Mouse (Mus musculus): ENCODE measurements around the gene Zfyve1.
A peak's percentile ranks its signal among the peaks of the same experiment; 100 is the strongest.

Zfyve1 gene

DNA sequence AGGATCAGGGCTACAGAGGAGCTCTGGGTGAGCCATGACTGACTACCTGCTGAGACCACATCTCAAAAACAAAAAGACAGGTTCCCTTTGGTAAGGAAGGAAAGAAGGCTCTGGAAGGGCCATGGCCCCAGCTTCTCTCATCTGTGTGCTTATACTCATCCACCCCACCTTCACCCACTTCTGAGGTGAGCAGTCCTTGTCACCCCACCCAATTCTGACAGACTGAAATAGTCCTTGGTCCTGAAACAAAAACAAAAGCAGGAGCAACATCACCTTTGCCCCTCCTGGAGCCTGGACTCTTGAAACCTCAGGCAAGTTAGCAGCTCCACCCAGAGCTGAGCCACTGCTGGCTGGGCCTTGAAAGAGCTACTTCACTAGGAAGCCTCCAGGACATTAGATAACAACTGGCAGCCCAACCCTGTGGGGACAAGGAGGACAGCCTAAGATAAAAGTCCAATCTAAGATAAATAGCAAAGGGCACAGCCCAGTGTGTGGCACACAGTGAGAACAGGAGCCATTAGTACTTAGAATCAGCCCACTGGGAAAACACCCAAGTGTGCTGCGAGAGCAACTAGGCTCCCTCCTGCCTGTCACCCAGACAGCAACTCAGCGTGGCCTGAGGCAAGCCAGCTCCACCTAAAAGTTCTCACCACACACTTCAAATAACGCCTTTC, 18.0 kb downstream of the Zfyve1 start:
- no peak for DNase-seq

DNA sequence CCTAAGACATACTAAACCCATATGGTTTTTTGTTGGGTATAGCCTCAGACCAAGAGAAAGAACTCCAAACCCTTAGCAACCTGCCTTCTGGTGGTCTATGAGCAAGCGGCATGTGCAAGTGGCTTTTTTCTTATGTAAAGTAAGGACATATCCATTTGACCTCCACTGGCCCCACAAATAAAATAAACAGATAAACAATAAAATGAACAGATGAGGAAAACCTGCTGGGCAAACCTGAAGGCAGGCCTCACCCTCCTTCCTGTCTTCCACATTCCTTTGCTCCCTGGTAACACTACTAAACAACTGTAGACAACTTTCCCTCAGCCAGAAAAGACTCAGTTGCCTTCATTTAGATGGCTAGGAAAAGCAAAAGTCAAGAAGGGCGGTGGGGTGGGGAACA, 18.7 kb downstream of the Zfyve1 start:
- no peak for DNase-seq

DNA sequence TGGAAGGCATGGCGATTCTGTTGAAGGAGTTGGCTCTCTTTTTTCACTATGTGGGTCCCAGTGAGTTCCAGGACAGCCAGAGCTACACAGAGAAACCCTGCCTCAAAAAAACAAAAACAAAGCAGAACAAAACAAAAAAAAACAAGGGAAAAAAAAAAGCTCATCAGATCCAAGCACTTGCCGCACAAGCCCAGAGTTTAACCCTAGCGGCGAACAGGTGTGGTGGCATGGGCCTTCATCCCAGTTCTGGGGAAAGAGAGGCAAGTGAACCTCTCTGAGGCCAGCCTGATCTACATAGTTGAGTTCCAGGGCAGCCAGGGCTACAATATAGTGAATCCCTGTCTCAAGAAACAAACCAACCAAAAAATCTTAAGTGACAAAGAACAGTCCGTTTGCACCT, 19.6 kb downstream of the Zfyve1 start:
- no peak for DNase-seq

DNA sequence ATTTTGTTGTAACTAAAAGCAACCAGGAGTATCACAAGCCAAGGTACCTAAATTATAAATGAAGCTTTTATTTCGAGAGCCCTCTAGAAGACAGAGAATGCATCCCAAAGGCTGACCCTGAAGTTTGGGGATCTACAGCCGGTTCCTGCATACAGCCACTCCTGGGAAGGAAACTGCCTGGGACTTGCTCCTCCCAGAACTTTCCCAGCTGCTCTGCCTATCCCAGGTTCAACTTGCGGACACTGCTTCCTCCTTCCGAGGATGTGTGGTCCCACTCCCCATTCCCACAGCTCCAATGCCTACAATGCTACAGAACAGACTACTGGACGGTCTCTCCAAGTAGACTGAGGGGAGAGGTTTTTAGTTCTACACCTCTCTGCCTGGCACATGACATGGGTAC, 24.3 kb downstream of the Zfyve1 start:
- no peak for DNase-seq

DNA sequence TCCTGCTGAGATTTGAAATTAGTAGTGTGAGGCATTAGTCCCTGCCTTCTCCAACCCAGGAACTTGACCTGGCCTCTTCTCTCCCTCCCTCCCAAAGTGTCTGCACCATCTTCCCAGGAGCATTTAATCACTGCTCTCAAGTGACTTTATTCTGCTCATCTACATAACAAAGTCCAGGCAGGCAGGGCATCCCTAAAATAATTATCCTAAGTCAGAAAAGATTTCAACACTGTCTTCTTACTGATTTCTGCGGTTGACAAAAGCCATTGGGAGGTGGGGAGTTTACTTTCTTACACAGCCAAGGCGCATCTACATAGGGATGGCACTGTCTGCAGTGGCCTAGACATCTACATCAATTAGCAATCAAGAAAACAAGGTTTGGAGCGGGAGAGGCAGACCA, 27.2 kb downstream of the Zfyve1 start:
- no peak for DNase-seq

DNA sequence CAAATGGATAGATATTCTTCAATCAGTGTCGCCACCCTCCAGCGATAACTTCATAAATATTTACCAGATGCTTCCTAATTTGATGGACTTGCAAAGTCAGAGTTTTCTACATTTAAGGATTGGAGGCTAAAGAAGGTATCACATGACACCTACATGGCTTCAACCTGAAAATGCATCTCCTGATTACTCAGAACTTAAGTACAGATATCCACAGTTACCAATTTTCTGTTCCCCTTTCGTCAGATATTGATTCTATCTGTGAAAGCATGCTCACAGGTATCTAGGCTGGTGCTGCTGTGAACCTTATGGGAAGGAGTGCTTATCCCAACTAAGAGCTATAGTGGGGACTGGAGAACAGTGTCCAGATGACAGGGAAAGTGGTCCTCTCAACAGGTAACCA, 34.4 kb downstream of the Zfyve1 start:
- no peak for DNase-seq

DNA sequence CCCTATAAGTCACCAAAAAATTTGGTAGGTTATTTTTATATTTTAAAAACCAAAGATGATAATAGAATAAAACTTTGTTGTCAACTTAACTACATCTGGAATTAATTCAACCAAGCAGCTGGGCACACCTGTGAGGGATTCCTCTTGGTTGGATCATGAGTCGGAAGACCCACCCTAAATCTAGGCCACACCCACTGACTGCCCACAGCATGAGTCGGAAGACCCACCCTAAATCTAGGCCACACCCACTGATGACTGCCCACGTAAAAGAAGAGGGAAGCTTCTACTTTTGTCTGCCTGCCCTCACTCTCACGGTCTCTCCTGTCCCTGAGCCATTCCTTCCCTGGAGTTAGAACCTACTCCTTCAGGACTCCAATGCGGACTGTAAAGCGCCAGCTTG, 36.8 kb downstream of the Zfyve1 start:
- DNase-seq: no peak

DNA sequence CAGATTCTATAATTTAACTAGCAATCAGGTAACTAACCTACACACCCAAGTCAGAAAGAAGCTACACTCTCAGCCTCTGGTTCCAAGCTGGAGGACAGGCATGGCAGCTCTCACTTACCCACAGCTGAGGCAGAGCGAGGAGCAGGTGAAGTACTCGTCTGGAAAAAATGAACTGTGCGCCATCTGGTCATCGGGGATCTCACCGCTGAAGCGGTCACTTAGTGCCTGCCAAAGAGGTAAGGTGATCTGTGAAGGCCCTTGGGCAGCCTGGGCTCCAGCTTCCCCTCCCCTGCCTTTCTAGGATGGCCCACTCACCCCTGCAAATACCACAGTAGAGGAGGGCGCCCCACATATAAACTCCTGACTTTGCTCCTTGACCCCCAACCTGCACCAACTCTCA, 38.5 kb downstream of the Zfyve1 start:
- peak in 1 of 2 experiments; percentile 24 for DNase-seq

DNA sequence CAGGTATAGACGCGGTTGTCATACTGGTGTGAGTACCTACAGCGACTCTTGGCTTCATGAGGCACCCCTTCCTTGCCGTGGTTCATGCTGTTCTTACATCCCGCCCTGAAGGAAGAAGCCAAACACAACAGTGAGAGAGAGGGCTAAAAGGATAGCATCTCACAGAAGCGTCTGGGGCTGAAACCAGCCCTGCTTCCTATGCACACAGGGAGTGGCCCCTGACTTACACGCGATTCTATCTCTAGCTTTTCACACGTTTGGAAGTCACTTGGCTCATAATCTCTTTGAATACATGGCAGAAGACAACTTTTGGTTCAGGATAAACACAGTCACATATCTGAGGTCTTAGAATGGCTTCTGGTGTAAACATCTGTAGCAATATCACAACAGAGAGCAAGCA, 41.4 kb downstream of the Zfyve1 start:
- DNase-seq: no peak

DNA sequence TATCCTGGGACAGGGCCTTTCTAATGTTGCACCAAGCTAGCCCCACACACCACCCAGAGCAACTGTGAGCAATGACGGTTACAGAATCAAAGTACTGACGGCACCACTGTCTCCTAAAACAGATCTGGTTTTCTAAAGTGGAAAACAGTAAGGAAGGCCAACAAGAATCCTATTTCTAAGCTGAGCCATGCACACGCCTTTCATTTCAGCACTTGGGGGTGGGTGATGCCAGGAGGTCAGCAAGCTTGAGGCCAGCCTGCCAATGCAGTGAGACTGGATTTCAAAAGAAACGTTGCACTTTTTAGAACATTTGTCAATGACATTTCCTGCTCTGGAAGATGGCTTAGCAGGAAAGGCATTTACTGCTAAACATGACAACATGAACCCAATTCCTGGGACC, 43.2 kb downstream of the Zfyve1 start:
- DNase-seq: no peak

DNA sequence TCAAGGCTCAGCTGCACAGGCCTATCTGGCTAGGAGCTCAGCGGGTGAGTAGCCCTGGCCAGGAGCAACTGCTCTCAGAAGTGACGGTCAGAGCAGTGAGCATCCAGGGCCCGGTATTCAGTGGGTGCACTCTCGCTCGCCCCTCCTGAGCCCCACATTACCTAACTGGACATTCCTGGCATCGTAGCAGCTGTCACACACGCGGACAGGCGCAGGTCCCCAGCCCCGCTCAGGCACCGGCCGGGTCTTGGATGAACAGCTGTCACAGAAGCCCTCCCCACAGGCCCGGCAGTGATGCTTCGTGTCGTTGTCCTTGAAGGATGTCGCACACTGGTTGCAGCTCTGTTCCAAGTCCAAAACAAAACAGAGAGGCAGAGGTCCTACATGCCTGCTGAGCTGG, 45.7 kb downstream of the Zfyve1 start:
- DNase-seq: no peak

DNA sequence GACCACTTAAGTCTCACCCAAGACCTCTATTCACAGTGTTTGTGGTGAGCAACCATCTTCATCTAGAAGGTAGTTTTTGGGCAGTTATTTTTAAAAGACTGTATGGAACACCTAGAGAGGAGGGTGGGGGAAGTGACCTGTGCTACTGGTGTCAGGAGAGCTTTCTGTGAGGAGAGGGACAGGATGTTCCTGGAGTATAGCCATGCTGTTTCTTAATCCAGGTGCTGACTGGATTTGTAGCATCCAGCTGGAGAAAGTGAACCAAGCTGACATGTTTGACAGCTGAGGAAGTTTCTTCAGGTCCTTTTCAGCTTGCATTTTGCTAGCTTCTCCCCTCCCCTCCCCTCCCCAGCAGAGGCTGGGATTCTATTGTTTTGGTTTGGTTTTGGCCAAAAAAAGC, 52.2 kb downstream of the Zfyve1 start:
- DNase-seq: no peak

DNA sequence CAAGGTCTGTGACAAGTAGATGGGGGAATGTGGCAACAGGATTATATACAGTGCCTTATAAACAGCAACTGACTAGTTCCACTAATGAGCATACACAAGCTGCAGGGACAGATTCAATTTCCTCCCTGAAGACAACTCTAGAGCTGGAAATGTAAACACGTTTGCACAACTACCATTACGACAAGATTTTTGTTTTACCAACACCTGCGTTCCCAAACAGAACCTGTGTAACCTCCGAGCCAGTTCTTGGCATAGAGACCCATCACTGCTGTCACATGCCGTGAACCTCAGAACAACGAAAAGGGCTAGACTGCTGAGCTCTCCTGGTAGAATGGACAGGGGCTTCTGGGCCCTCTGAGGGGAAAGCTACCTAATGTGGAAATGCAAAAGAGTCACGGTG, 53.0 kb downstream of the Zfyve1 start:
- no peak for DNase-seq

DNA sequence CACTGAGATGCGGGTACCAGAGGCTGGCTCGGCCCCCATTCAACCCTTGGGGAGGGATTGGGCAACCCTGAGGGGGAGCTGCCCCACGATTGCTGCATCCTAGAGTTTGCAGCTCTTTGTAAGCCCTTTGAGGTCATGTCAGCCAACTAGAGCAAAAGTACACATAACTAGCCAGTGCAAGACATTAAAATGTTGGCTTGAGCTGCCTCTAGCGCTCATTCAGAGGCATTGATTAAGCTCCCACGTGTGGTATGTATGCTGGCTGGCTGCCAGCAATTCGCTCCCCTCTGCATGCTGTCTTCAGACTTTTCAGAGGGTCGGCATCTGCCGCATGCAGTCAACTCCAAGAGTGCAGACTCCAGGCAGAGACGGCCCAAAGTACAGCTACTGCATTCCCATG, 61.0 kb downstream of the Zfyve1 start:
- DNase-seq: peak; percentile 32 to 55

DNA sequence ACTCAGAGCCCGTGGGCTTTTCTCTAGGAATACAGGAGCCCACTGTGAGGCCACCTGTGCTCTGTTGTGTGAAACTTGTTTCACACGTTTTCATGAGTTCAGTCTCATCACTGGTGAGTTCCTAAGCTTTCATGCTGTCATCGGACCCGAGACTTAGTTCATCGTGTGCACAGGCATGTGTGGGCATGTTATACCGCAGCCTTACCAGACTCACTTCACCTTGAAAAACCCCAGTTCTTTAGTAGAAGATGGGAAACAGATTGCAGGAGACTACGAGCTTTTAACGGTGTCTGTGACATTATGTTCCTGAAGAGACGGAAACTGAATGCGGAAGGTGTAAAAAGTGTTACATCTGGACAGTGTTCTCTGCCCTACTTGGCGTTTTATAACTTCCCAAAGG, 61.6 kb downstream of the Zfyve1 start:
- no peak for DNase-seq

DNA sequence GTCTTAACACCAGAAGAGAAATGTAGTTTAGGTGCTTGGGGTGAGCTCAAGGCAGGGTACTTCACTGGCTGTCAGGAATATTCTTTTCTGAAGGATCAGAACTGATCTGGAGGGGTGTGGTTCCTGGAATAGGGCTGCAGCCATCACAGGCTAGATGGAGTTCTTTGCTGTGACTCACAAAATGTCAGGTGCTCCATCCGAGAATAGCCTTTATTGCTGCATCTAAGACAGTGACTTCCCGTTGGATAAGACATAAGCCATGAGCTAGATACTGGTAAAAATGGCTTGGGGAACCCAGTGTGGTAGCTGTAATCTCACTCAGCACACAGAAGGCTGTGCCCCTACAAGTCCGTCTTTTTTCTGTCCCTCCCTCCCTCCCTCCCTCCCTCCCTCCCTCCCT, 62.8 kb downstream of the Zfyve1 start:
- no peak for DNase-seq

DNA sequence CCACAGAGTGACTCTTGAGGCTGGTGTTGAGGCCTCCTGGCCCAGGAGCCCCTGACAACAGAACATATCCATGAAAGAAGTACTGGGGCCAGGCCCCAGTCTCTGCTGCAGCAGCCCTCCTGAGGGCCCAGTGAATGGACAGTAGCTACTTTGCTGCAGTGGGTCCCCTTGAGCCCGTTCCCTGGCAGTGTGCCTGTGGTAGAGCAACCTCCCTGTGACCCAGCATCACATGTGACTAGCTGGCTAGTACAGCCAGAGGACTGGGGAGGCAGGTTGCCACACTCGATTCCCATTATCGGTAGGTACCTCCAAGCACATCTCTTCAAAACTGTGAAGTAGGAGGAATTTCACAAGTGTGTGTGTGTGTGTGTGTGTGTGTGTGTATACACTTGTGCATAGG, 64.1 kb downstream of the Zfyve1 start:
- DNase-seq: peak in 1 of 2 experiments; percentile 46

DNA sequence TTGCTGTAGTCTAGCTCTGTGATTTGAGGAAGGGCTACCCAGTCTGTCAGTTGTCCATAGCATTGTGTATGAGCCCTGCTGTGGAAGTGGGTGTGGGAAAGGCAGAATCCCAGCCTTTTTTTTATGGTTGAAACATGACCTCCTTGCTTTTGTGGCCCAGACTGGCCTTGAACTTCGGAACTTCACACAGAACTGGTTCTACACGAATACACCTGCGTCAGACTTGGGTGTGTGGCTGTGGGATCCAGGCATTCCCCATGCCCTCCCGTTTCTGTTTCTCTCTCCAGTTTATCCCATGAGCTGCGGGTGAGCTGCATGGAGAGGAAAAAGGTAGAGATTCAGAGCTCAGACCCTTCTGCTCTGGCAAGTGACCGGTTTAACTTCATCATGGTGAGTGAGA, 65.0 kb downstream of the Zfyve1 start:
- no peak for DNase-seq

DNA sequence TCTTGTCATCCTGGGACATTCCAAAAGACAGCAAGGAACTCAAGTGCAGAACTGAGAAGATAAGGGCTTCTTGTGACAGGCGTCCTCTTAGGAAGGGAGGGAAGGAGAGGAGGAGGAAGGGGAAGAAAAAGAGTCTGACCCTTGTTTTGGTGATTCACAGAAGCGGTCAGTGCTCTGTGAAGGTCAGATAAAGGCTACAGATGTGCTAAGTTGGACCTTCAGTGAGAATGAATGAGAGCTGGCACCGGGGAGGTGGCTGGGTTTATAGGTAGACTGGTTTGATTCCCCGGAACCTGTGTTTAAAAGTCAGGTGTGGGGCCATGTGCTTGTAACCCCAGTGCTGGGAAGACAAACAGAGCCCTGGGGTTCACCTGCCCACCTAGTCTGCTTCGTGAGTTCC, 68.4 kb downstream of the Zfyve1 start:
- no peak for DNase-seq

DNA sequence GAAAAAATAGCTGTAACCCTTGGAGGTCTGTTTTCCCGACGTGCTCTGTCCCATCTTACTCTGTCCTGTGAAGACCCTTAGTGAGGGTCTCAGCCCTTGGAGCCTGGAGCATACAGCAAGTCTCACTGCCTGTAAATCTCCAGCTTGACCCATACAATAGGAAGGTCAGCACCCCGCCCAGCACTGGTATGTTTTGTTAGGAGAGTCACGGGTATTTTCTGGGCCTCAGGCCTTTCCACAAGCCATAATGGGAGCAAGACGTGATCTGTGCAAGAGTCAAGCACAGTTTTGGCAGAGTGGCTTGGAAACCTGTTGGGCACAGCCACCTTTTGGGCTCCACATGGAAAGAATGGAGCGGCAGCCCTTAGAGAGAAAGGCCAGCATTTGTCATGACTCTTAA, 69.2 kb downstream of the Zfyve1 start:
- no peak for DNase-seq

DNA sequence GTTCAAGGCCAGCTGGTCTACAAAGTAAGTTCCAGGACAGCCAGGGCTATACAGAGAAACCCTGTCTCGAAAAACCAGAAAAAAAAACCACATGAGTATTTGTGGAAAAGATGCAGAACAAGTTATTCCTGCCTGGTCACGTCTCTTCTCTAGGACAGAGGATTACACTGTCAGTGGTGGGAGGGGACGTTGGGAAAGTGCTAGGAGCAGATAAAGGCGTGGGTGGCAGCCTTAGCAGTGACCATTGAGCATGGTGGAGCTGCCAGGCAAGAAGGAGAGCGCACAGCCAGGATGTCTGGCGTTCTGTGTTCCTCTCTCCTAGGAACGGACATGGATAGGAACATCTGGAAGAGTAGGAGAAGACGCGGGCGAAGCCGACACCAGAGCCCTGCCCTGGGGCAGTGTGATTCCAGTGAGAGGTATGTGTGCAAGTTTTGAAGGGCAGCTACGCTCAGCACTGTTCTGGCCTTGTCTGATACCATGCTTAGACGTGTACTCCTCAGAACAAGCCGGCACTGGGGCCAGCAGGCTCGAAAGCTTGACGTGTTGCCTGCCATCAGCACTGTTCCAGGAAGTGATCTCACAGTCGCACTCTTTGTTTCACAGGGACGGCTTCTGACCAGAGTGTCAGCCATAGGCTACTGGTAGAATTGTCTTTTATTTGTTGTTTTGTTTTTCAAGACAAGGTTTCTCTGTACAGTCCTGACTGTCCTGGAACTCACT, 71.0 kb downstream of the Zfyve1 start:
- DNase-seq: no peak

DNA sequence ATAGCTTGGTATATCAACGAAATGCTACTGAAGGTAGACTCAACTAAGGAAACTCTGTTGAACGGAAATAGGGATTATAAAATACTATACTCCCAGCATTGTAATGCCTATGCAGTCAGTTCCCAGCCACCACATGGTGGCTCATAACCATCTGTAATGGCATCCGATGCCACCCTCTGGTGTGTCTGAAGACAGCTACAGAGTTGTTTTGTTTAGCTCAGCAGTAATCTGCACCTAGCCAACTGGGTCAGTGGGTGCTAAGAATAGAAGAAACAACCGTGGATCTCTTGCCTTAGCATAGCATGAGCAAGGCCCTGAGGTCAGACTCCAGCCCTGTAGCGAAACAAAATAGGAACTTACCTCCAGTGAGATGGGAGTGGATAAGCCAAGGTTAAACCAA, 72.7 kb downstream of the Zfyve1 start:
- peak; percentile 26 to 29 for DNase-seq

DNA sequence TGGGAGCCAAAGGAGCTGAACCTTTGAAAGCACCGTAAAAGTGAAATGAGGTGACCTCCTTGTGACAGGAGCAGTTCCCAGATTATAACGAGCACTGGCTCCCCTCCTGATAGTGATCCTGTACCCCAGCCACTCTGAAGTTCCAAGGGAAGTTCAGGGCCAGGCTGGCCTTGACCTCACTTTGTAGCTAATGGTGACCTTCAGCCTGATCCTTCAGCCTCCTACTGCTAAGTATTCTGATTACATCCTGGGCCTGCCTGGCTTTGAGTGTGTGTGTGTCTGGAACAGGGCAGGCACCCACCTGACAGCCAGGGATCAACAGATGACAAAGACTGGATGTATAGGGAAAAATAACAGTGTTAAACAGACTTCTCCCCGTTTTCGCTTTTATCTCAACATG, 73.1 kb downstream of the Zfyve1 start:
- no peak for DNase-seq

DNA sequence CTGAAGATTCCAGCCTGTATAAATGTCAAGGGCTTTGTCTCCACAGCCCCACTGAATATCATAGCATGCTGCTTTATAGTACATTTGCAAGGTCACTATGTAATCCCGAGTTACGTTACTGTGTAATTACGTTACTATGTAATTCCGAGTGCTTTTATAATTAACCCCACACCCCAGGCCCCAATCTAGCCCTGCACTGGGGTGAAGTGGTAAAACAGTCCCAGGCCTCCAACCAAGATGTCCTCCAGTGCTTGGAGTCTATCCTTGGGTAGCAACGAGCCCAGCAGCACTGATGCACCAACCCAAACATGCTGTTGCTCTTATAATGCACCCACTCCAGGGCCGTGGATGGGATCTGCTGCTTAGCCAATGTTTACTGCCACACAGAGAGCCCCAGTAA, 74.0 kb downstream of the Zfyve1 start:
- DNase-seq: no peak

DNA sequence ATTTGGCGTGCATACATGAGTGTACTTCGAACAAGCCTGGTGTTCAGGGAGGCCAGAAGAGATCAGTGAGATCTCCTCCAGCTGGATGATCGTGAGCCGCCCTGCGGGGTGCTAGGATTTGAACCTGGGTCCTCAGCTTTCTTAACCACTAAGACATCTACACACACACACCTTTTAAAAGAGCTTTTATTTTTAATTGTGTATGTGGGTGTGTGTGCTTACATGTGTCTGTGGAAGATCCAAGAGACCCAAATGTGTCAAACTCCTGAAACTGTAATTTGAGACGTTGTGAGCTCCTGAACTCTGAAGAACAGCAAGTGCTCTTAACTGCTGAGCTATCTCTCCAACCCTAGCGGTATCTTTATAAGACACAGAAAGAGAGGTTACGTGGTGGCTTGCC, 75.9 kb downstream of the Zfyve1 start:
- no peak for DNase-seq
